Mouse (Mus musculus) kidney, postnatal 25 days (tissue): ENCODE results near the gene Add2.
A peak's percentile ranks its signal among the peaks of the same experiment; 100 is the strongest.

Experiments used
- DNase-seq, 2 experiments: peaks; one replicate each; pipeline ENCODE4 v3.0.0; 2021; ENCODE audit warnings: mixed read lengths in 2 of 2

Add2 gene

DNA sequence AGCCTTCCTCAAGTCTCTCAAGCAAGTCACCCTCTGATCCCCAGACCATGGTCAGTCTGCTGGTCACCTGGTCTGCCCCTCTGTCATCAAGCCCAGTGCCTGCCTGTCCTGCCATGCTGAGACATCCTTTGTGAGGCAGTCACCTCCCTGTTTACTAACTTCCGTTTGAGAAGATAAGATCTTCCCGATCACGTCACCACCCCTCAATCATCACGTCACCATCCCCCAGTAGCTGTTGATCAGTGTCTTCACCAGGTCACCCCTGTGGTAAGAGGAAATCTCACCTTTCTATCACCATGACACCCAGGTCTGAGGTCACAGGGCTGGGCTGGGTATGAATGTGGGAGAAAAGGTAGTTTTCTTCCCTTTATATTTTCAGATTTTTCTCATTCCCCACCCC, 120.0 kb downstream of the Add2 start:
- no peak for DNase-seq

GRCm38 (mm10) chr6:86149001-86149400, 120.5 kb downstream of the Add2 start:
- DNase-seq = no peak

DNA sequence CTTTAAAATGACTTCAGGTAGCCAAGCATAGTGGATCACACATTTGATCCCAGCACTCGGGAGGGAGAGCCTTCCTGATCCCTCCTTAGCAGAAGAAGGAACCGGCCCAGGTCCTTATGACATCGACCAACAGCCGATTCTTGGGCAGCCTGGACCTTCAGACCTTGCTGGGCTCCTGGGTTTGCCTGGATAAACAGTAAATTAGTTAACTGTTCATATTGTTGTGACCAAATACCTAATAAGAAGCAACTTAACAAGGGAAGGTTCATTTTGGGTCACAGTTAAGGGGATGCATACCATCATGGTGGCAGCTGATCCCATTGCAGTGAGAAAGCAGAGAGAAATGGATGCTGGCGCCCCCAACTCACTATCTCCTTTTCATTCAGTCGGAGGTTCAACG, 124.2 kb downstream of the Add2 start:
- no peak for DNase-seq

DNA sequence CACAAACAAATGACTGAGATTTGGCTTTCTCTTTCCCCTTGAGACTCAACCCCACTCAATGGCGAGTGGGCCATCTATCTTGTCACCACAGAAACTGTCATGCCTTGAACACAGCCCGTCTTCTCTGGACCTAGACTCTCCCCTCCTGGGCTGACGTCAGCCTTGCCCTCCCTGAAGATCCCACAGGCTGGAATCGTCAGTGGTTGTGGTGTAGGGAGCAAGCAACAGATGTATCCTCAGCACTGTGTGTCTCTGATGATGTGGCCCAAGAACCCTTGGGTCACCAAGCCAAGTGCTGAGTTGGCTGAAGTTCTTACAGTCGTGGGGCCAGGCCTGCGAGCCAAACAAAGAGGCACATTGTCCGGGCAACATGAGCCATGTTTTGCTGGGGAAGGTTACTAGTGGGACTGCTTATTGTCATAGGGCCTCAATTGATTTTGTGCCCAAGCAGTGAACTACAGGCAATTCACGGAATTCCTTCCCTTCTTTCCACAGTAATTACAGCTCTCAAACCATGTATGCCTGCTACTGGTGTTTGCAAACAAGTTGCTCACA, 125.0 kb downstream of the Add2 start:
- DNase-seq = no peak

DNA sequence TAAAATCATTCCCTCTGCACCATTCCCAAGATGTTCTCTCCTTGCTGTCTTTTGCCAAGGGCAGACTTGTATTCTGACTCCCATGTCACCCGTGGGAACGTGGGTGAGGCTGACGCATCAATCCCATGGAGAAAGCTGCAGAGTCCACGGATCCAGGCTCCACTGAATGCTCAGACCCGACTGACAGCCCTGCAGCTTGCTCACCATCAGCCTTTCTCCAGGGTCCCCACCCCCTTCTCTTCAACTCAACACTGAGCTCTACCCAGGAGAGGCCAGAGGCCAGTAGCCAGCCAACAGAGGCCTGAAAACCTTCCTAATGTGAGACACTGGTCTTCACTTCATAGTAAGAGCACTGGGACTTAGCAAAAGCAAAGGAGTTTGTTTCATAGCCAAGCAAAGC, 125.5 kb downstream of the Add2 start:
- no peak for DNase-seq

- no peak for DNase-seq
These were observed 126.0 kb downstream of the Add2 start for GRCm38 (mm10) chr6:86154481-86154880.

- peak; percentile 50 to 72 for DNase-seq
These were observed 129.1 kb downstream of the Add2 start for GRCm38 (mm10) chr6:86157253-86158234.

GRCm38 (mm10) chr6:86160878-86161277, 132.4 kb downstream of the Add2 start:
- DNase-seq = no peak

GRCm38 (mm10) chr6:86161586-86161985, 133.1 kb downstream of the Add2 start:
- DNase-seq = no peak

DNA sequence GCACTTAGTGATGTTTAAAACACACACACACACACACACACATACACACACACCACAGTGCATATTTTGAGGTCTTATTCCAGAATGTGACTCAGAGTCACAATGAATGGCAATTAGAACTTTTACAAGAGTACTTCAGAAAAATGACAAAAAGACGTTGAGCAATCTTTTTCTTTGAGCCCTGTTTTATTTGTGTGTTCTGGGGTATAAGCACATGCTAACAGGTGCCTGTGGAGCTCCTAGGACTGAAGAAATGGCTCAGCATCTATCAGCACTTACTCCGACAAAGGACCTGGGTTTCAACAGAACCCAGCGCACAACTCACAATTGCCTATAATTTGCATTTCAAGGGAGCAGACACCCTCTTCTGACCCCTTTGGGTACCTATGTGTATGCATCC, 135.5 kb downstream of the Add2 start:
- DNase-seq = no peak

GRCm38 (mm10) chr6:86166426-86166825, 137.9 kb downstream of the Add2 start:
- DNase-seq = no peak

DNA sequence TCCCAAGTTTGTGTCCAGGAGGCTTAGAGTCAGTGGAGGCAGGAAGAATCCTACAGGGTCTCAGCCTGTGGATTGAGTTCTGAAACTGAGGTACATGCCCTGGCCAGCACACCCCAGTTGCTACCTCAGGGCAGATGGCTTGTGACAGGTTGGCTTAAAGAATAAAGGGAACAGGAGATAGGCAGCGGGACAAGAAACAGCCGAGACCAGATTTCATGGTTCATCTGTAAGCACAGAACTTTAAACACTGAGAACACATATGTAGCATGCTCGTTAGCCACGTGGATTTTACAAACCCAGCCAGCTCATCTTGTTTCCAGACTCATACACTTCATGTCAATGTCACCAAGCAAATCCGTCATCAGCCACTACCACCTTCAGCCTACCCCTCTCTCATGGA, 139.4 kb downstream of the Add2 start:
- no peak for DNase-seq

DNA sequence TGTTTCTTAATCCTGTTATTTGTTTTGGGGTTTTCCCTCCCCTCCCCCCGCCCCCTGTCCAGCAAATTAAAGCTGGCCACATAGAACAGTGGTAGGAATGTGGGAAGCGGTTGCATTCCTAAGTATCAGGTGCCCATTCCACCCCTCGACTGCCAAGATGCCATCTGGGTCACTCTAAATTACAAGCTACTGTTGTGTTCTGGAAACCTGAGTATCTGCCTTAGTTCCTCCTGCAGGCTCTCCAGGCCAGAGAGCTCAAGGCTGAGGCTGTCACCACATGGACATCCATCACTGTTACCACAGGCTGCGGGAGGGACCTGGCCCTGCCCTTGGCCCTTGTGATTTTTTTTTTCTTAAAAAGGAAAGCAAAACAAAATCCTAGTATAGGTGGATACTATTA, 140.7 kb downstream of the Add2 start:
- no peak for DNase-seq
